Mouse (Mus musculus) neural tube, embryonic 11.5 days (tissue): ENCODE data around the gene Ubash3b. TPM values are rescaled to one million over a fixed set of nuclear protein-coding genes. Genes with fewer than 3 reads are reported as not detected.

Source experiments
- ATAC-seq: fragments of 200-750 bp; cut with Nextera tagmentation; 2 replicates; pipeline ENCODE4 v1.8.0; 2017; ENCODE audit warnings: moderate number of reproducible peaks, mild to moderate bottlenecking, moderate TSS enrichment, moderate library complexity; ENCODE audit not compliant: insufficient read depth, low FRiP score, low TSS enrichment
- DNase-seq: peaks from one replicate; pipeline ENCODE4 v3.0.0-alpha.2; 2015; ENCODE audit warnings: low spot score
- H3K27ac ChIP-seq: fragments of 300-500 bp; sonication (generic); 2 replicates; pipeline ENCODE4 v1.5.1; 2014; ENCODE audit warnings: low read depth, mild to moderate bottlenecking, low read length
- H3K27me3 ChIP-seq: fragments of 300-500 bp; sonication (generic); 2 replicates; pipeline ENCODE4 v1.6.1; 2014; ENCODE audit warnings: mild to moderate bottlenecking, low read length, mixed read lengths; ENCODE audit not compliant: control insufficient read depth, insufficient read depth
- H3K36me3 ChIP-seq: fragments of 300-500 bp; sonication (generic); 2 replicates; pipeline ENCODE4 v1.6.1; 2014; ENCODE audit warnings: mild to moderate bottlenecking, low read length, moderate library complexity, mixed read lengths; ENCODE audit not compliant: control insufficient read depth, insufficient read depth
- H3K4me1 ChIP-seq: fragments of 300-500 bp; sonication (generic); 2 replicates; pipeline ENCODE4 v1.6.1; 2014; ENCODE audit warnings: low read length, mixed read lengths; ENCODE audit not compliant: control insufficient read depth, insufficient read depth
- H3K4me2 ChIP-seq: fragments of 300-500 bp; sonication (generic); 2 replicates; pipeline ENCODE4 v1.6.1; 2014; ENCODE audit warnings: low read depth, mild to moderate bottlenecking, moderate library complexity
- H3K4me3 ChIP-seq: fragments of 300-500 bp; sonication (generic); 2 replicates; pipeline ENCODE4 v1.5.1; 2014; ENCODE audit warnings: low read depth, low read length
- H3K9ac ChIP-seq: fragments of 300-500 bp; sonication (generic); 2 replicates; pipeline ENCODE4 v1.6.1; 2014; ENCODE audit warnings: mild to moderate bottlenecking, low read length
- H3K9me3 ChIP-seq: fragments of 300-500 bp; sonication (generic); 2 replicates; pipeline ENCODE4 v1.6.1; 2016; ENCODE audit warnings: low read length; ENCODE audit not compliant: control insufficient read depth
- WGBS: fragments of 180-500 bp; shearing (Covaris S2); extraction: QIAGEN DNeasy Blood & Tissue Kit; methylation state at CpG from one replicate; pipeline ENCODE4 v1.1.7; 2014; 5-methylcytosine and 5-hydroxymethylcytosine counted together
- polyA plus RNA-seq: library from polyadenylated mRNA; unstranded; fragments of >200 nt; fragmentation: Nextera tagmentation; extraction: Ambion mirVana; gene quantifications from 2 replicates; pipeline ENCODE4 v1.2.1, GENCODE M21; 2014

Gene Ubash3b
- polyA plus RNA-seq, 1 experiment from 2014 or later = 14.4 TPM

DNA sequence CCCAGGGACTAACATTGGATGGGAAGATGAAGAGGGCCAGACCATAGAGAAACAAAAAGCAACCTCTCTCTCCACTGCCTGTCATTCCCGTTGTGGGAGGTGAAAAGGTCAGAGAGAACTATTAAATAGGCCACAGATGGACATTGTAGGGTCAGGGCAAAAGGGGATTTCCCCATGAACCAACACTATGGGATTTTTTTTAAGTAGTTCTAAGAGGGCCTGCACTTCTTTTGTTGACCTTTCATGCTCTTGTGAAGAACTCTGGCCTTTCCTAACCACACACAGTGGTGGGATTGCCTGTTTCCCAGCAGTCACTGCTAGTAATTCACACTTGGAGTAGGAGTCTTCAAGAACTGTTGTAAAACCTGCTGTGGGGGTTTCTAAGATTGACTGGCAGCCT lies 153.7 kb downstream of the Ubash3b start:
- DNase-seq (no peak), ATAC-seq (no peak)
- Histone ChIP-seq H3K36me3 (no peaks in the 10 kb centered on the region), H3K4me1 (0 out of 2 replicates have a peak, but pooled peaks cover 6% of the 10 kb centered on the region), H3K9me3 (no peaks in the 10 kb centered on the region), H3K4me3 (no peak overlapping the region), H3K27me3 (no peaks in the 10 kb centered on the region), H3K27ac (no peak overlapping the region), H3K4me2 (no peak overlapping the region), H3K9ac (no peak overlapping the region)
- 7% methylated on average over 1 of the region's 1 CpGs for whole genome bisulfite sequencing

DNA sequence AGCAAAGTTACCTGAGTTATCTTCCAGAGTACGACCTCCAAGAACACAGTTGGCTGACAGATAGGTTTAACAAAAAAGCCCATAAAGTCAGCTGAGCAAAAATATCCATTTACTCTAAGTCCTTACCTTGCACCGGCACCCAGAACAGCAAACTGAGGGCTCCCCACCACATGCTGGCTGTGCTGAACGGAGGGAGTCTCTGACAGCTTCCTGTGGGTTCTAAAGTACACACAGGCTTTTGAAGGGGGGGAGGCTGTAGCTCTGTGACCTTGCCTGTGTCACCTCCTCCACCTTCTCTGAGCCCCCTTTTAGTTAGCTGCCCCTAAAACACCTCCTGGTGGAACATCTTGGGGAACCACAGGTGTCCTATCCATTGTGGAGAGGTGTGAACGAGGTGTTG lies 157.1 kb downstream of the Ubash3b start, which contains the start of gene Crtam:
Gene Crtam, minus strand, starts transcription at position 214 of the 400 bp plus-strand sequence.
- WGBS = 64% methylated on average over 4 of the region's 4 CpGs
- Histone ChIP-seq H3K4me3 (no peak within 1 kb of the TSS), H3K36me3 (no peaks in the 10 kb centered on the region), H3K4me2 (no peak within 1 kb of the TSS), H3K27ac (no peak within 1 kb of the TSS), H3K9ac (no peak within 1 kb of the TSS), H3K4me1 (no peaks in the 10 kb centered on the region), H3K27me3 (no peaks in the 10 kb centered on the region), H3K9me3 (no peaks in the 10 kb centered on the region)
- ATAC-seq (no peak), DNase-seq (no peak)

DNA sequence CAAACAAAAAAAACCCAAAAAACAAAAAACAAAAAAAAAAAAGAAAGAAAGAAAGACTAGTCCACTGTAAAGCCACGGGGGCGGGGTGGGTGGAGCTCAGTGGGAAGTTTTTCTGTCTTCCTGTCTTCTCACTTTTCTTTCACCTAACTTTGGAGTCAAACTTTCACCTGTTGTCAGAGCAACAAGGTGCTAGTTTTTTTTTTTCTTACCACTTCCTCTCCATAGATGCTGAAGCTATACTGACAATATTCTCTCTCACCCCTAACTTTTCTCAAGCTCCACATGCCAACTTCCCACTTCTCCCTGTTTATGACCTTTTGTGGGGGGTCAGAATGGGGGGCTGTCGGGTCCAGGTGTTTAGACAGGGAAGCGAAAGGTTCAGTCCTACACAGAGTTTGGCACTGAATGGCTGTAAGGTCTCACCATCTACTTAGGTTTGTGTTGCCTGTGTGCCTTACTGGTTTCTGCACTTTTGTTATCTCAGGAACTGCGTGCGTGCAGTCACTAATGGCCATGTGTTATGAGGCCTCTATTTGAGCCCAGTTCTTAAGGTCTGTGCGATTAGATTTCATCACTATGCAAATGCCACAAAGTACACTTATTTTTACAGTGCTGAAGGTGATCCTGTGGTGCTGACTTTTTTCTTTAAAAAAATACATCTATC lies 164.2 kb downstream of the Ubash3b start:
- Histone ChIP-seq H3K4me2 (no peak overlapping the region), H3K4me1 (no peaks in the 10 kb centered on the region), H3K27me3 (no peaks in the 10 kb centered on the region), H3K9ac (no peak overlapping the region), H3K36me3 (no peaks in the 10 kb centered on the region), H3K9me3 (no peaks in the 10 kb centered on the region), H3K4me3 (no peak overlapping the region), H3K27ac (no peak overlapping the region)
- DNase-seq (no peak), ATAC-seq (no peak)
- 85% methylated on average over 7 of the region's 7 CpGs for WGBS

DNA sequence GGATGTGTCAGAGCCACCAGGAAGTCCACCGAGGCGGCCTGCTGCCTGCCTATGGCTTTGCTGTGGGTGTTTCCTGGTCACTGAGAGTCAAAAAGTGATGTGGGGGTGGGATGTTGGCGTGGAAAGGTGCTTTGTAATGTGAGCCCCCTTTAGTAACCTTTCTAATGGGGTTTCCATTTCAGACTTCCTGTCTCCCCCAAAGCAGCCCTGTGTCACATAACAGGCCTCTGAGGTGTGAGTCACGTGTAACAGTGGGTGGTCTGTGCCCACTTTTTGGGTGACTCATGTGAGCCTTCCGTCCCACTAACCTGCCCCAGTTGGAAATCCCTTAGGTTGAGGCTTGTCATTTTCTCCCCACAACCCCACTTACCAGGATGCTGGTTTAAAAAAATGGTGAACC lies 167.4 kb downstream of the Ubash3b start:
- ATAC-seq = no peak
- H3K27ac ChIP-seq = no peak overlapping the region

DNA sequence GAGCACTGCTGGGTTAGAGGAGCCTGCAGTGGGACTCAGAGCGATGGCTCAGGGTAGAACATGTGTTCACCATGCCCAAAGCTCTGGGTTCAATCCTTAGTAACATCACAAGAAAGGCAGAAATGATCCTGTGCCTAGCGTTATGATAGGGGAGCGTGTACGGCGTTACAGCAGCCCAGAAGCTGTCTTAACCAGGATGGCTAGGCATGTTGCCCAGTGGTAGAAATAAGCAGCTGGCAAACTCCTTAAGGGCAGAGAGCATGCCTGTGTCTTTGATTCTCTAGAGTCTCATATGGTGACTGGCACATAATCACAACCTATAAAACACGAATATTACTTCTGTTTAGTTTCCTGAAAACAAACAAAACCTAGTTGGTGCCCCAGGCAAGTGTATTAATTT lies 170.0 kb downstream of the Ubash3b start:
- WGBS = 89% methylated on average over 6 of the region's 6 CpGs
- DNase-seq = no peak

More for the DNA sequence above, 167.4 kb downstream of the Ubash3b start:
- 78% methylated on average over 5 of the region's 5 CpGs for WGBS
- no peaks in the 10 kb centered on the region for H3K36me3 ChIP-seq
- no peak overlapping the region for H3K4me3 ChIP-seq
- no peak for DNase-seq
- H3K9me3 ChIP-seq = no peaks in the 10 kb centered on the region
- no peaks in the 10 kb centered on the region for H3K27me3 ChIP-seq
- no peak overlapping the region for H3K9ac ChIP-seq
- H3K4me1 ChIP-seq = no peaks in the 10 kb centered on the region
- no peak overlapping the region for H3K4me2 ChIP-seq

DNA sequence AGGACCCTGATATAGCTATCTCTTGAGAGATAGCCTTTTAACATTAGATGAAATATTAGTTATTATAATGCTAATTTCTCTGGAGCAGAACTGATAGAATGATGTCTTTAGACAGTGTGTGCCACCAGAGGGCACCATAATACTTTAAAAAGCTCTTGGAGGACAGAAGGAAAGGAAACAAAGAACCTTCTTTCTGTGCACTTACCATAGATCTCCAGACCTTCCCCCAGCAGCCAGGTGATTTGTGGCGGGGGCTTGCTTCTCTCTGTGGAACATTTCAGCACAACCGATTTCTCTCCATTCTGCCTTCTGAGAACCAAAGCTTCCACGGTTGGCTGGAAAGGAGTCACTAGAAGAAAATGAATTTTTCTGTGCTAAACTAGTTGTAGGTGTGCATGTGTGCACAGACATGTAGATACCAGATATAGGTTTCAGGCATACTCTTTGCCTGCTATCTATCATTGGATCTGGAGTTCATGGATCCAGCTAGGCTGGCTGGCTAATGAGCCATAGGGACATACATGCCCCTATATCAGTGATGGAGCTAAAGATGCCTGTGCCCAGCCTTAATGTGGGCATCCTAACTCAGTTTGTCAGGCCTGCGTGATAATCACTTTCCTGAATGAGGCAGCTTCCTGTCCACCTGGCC lies 171.4 kb downstream of the Ubash3b start:
- no peak overlapping the region for H3K4me3 ChIP-seq
- H3K4me1 ChIP-seq = no peaks in the 10 kb centered on the region
- 43% methylated on average over 4 of the region's 4 CpGs for WGBS
- H3K27ac ChIP-seq = no peak overlapping the region
- H3K27me3 ChIP-seq = no peaks in the 10 kb centered on the region
- DNase-seq (peak; percentile 68), ATAC-seq (peak; percentile 48; the same call in 1 of the 2 replicates)
- H3K9ac ChIP-seq = no peak overlapping the region
- H3K4me2 ChIP-seq = no peak overlapping the region
- no peaks in the 10 kb centered on the region for H3K9me3 ChIP-seq
- H3K36me3 ChIP-seq = no peaks in the 10 kb centered on the region

More for the DNA sequence above, 170.0 kb downstream of the Ubash3b start:
- Histone ChIP-seq H3K9me3 (no peaks in the 10 kb centered on the region), H3K4me1 (no peaks in the 10 kb centered on the region), H3K4me2 (no peak overlapping the region), H3K36me3 (no peaks in the 10 kb centered on the region), H3K4me3 (no peak overlapping the region), H3K27me3 (no peaks in the 10 kb centered on the region), H3K27ac (no peak overlapping the region), H3K9ac (no peak overlapping the region)
- no peak for ATAC-seq

DNA sequence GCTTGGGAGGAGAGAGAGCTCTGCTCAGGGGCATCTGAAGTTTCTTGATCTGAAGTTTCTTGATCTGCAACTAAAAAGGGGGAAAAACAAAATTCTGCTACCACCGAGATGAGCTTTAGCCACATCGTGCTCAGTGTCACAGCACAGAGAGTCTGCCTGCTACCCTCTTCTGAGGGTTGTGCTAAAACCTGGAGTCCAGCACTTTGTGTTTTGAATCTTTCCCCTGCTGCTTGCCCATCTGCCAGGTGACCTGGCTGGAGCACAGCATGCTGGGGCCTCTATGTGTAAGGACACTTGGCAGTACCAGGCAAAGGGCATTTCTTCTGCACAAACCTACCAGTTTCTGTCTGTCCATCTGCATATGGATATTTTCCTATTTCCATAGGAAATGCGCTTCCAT lies 177.2 kb downstream of the Ubash3b start:
- H3K4me2 ChIP-seq = no peak overlapping the region
- H3K4me1 ChIP-seq = no peaks in the 10 kb centered on the region
- no peaks in the 10 kb centered on the region for H3K9me3 ChIP-seq
- no peaks in the 10 kb centered on the region for H3K27me3 ChIP-seq
- no peaks in the 10 kb centered on the region for H3K36me3 ChIP-seq
- no peak for ATAC-seq
- 77% methylated on average over 3 of the region's 3 CpGs for WGBS
- no peak overlapping the region for H3K9ac ChIP-seq
- no peak overlapping the region for H3K27ac ChIP-seq
- H3K4me3 ChIP-seq = no peak overlapping the region
- no peak for DNase-seq

DNA sequence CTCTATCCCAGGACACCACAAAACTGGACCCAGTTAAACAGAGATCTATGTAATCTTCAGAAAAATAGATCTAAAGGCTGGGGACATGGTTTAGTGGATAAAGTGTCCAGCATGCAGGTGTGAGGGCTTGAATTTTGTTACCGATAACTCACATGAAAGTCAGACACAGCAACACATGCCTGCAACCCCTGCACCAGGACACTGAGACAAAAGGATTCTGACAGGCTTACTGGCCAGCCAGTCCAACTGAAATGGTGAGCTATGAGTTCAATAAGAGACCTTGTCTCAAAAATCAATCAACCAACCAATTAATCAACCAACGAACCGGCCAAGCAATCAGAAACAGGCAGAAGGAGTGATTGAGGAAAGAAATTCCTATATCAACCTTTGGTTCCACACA lies 177.7 kb downstream of the Ubash3b start:
- Histone ChIP-seq H3K27ac (no peak overlapping the region), H3K4me1 (no peaks in the 10 kb centered on the region), H3K27me3 (no peaks in the 10 kb centered on the region), H3K9me3 (no peaks in the 10 kb centered on the region), H3K4me3 (no peak overlapping the region), H3K4me2 (no peak overlapping the region), H3K36me3 (no peaks in the 10 kb centered on the region), H3K9ac (no peak overlapping the region)
- no peak for DNase-seq
- no peak for ATAC-seq
- whole genome bisulfite sequencing = 83% methylated on average over 3 of the region's 3 CpGs

DNA sequence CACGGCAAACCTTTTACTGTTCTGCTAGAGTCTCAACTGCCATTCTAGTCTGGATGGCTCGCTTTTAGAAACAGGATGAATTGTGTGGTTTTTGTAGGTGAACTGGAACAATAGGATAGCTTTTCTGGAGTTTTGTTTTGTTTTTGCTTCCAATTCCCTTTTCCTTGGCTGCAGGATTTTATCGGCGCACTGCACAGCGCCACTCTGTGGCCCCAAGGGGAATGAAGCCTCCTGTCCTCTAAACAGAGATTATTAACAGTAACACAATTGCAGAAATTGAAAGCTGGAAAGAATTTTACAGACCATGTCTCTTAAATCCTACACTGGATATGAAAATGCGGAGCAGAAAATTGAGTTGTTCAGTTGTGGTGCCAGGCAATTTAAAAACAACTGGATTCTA lies 179.0 kb downstream of the Ubash3b start:
- H3K4me2 ChIP-seq = no peak overlapping the region
- DNase-seq (no peak), ATAC-seq (no peak)
- no peaks in the 10 kb centered on the region for H3K36me3 ChIP-seq
- no peak overlapping the region for H3K27ac ChIP-seq
- H3K9ac ChIP-seq = no peak overlapping the region
- no peaks in the 10 kb centered on the region for H3K27me3 ChIP-seq
- H3K4me3 ChIP-seq = no peak overlapping the region
- H3K4me1 ChIP-seq = no peaks in the 10 kb centered on the region
- no peaks in the 10 kb centered on the region for H3K9me3 ChIP-seq
- 45% methylated on average over 6 of the region's 6 CpGs for WGBS
